Mouse (Mus musculus) embryo, embryonic 11.5 days (tissue): ENCODE data around the gene Btbd16.

ENCODE experiments used
- DNase-seq: peaks from one replicate; pipeline ENCODE4 v3.0.0-alpha.2; 2012; ENCODE audit warnings: low read depth, low spot score

Gene Btbd16

DNA sequence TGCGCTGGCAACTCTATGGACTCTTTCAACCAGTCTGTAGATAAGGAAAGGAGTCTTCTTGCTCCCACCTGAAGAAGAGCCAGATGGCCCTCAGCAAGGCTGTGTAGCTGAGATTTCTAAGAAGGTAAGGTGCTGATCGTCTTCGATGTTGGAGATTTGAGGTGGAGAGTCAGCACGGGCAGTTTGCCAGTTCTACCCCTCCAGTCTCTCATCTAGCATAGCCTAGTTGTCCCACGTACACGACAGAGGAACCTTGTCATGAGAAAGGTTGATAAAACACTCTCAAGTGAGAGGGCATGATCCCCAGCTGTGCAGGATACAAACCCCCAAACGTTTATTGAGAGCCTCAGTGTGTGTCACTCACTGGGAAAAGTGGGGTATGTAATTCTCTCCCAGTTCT lies 90.8 kb downstream of the Btbd16 start:
- no peak for DNase-seq

GRCm38 (mm10) chr7:130865613-130866591 lies 92.0 kb downstream of the Btbd16 start, which contains the start of gene Plekha1:
Gene Plekha1, plus strand, starts transcription at chr7:130865756.
- peak; percentile 95 for DNase-seq

DNA sequence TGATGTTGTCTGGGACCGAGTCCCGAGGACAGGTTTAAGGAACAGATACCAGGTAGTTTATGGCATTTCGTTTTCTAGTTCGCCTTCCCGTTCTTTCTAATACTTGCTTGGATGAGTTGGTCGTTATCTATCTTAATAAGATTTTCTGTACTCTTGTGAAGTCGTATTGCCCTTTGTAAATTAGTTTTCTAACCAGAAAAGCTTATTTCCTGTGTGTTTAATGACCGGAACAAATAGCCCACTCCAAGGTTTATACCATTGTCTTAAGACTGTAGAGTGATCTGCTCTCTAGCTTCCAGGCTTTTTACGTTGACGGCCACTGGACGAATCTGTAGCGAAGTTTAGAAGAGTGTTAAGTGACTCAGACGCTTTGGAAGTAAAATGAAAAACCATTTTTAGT lies 92.8 kb downstream of the Btbd16 start:
- DNase-seq: no peak

DNA sequence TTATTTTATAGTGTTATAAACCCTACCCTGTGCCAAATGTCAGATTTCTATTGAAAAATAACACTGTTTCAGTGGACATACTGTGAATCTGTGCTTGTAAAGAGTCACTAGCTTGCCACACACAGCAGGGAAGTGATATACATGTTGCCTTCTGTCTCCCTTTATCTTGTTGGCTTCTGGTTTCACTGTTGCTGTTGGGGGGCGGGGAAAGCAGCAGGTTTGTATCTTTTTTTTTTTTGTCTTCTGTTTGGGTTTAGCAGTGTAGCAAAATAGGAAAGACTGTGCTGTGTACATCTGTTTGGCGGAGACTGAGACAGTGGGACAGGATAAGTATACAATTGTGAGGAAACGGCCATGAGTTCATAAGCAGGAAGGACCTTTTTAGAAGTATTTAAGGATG lies 93.4 kb downstream of the Btbd16 start:
- DNase-seq: no peak
